Mouse (Mus musculus): ENCODE measurements around the gene Rec114. TPM values are rescaled to one million over a fixed set of nuclear protein-coding genes. Genes with fewer than 3 reads are reported as not detected.

Rec114 gene
- total and polyA plus RNA-seq, 3 experiments = 2.1 TPM; not detected in 2

DNA sequence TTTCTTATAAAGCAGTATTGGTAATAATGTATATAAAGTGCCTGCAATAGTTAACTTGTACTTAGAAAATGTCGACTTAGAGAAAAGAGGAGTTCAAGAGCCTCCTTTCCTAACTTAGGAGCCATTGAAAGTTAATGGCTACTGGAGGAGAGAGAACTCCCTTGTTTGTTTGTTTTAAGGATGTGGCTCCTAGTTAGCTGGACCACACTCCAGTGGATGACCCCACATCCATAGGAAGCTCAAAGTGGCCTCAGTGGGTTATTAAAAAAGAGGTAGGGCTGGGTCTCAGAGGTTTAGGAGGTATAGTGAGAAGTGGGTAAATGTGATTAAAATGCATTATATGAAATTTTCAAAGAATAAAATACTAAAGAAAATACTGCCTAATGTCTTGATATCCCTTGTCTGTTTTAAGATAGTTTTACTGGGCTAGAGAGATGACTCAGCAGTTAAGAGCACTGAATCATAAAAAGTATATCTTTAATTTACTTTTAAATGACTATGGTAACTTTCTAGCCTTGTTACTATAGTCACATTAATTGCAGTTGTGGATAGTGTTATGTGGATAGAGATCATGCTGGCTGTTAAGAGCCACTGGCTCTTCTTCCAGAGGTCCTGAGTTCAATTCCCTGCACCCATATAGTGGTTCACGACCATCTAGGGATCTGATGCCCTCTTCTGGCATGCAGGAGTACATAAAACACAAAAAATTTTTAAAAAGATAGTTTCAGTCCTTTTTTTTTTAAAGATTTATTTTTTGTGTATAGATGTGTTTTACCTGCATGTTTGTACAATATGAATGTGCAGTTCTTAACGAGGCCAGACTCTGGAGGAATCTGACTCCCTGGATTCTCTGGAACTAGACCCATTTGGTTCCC lies 128.5 kb downstream of the Rec114 start:
- Histone ChIP-seq H3K36me3 (replicated peaks) (peaks cover 16% of the 10 kb centered on the region), H3K27me3 (ENCODE audit: insufficient read depth, low read length) (no peaks in the 10 kb centered on the region), H3K9me3 (replicated peaks) (no peaks in the 10 kb centered on the region), H3K4me3 (ENCODE audit: low read depth, low read length) (no peak overlapping the region), H3K4me1 (ENCODE audit: insufficient read depth, low read depth, low read length) (peaks cover 39% of the 10 kb centered on the region)
- DNase-seq (ENCODE audit: low spot score) (no peak), ATAC-seq (ENCODE audit: extremely low read depth, insufficient number of reproducible peaks, low FRiP score, poor library complexity, severe bottlenecking) (no peak)
- no peak for TF ChIP-seq POLR2AphosphoS5 (IDR thresholded peaks at IDR 0.05; ENCODE audit: insufficient replicate concordance, low read depth, low read length)
- TF ChIP-seq GATA1 (IDR thresholded peaks at IDR 0.05; ENCODE audit: borderline replicate concordance, low read length) = no peak
- TF ChIP-seq TAL1 (conservative IDR thresholded peaks at IDR 0.05; ENCODE audit: low read depth, low read length) = no peak
- no peak for TF ChIP-seq GATA2 (IDR thresholded peaks at IDR 0.05; ENCODE audit: borderline replicate concordance, low read depth, low read length)
- TF ChIP-seq CTCF (IDR thresholded peaks at IDR 0.05; ENCODE audit: low read depth, low read length) = no peak

DNA sequence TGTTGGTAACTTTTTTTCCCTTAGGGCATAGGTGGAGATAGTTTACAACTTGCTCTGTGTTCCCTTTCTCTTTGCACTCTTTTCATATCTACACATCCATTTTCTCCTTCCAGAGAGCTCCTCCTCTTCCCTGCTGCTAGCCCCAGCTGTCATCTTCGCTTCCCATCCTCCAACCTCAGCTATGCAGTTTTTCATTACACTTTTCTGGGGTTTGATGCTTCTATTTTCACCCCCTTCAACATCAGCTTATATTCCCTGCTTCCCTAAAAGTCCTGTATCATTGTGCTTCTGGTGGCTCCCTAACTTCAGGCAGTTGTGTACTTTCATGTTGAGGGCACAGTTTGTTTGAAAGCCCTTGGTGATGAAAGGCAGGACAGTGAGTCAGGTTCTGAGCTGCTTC lies 130.0 kb downstream of the Rec114 start:
- no peaks in the 10 kb centered on the region for H3K27me3 ChIP-seq (ENCODE audit: insufficient read depth, low read length)
- ATAC-seq (ENCODE audit: extremely low read depth, insufficient number of reproducible peaks, low FRiP score, poor library complexity, severe bottlenecking) (no peak), DNase-seq (ENCODE audit: low spot score) (no peak)
- H3K9me3 ChIP-seq (replicated peaks) = no peaks in the 10 kb centered on the region
- H3K4me1 ChIP-seq (ENCODE audit: insufficient read depth, low read depth, low read length) = peaks cover 31% of the 10 kb centered on the region
- H3K36me3 ChIP-seq (replicated peaks) = peaks cover 11% of the 10 kb centered on the region
- no peak overlapping the region for H3K4me3 ChIP-seq (ENCODE audit: low read depth, low read length)
- no peak for TF ChIP-seq TAL1 (conservative IDR thresholded peaks at IDR 0.05; ENCODE audit: low read depth, low read length)
- no peak for TF ChIP-seq CTCF (IDR thresholded peaks at IDR 0.05; ENCODE audit: low read depth, low read length)
- TF ChIP-seq POLR2AphosphoS5 (IDR thresholded peaks at IDR 0.05; ENCODE audit: insufficient replicate concordance, low read depth, low read length) = no peak
- TF ChIP-seq GATA2 (IDR thresholded peaks at IDR 0.05; ENCODE audit: borderline replicate concordance, low read depth, low read length) = no peak
- TF ChIP-seq GATA1 (IDR thresholded peaks at IDR 0.05; ENCODE audit: borderline replicate concordance, low read length) = no peak

Other genes with a start within 250 kb of the Rec114 start
- 0.38 and 0.87 TPM in 2 replicates for gene Cd276, start 188.5 kb downstream of the Rec114 start, total RNA-seq (2014; fragmentation: Nextera tagmentation)
- gene Cd276, start 188.5 kb downstream of the Rec114 start, total RNA-seq (2017) = 0.16 and 0.17 TPM in 2 replicates
- gene Cd276, start 188.5 kb downstream of the Rec114 start, polyA plus RNA-seq (2012) = 0.19 and 0.28 TPM in 2 replicates
- gene Nptn, start 161.7 kb downstream of the Rec114 start, total RNA-seq (2014; fragmentation: Nextera tagmentation) = 118 and 124 TPM in 2 replicates
- gene Nptn, start 161.7 kb downstream of the Rec114 start, total RNA-seq (2017) = 162 and 163 TPM in 2 replicates
- gene Nptn, start 161.7 kb downstream of the Rec114 start, polyA plus RNA-seq (2012) = 115 and 121 TPM in 2 replicates
- gene Hcn4, start 79.4 kb upstream of the Rec114 start, total RNA-seq (2014; fragmentation: Nextera tagmentation) = not detected in 2 replicates
- 0.06 and 0.11 TPM in 2 replicates for gene Hcn4, start 79.4 kb upstream of the Rec114 start, total RNA-seq (2017)
- gene Hcn4, start 79.4 kb upstream of the Rec114 start, polyA plus RNA-seq (2012) = not detected in 2 replicates

Measured in G1E (cell line).